Mouse (Mus musculus) limb, embryonic 11.5 days (tissue): ENCODE results near the gene Dld. TPM values are rescaled to one million over a fixed set of nuclear protein-coding genes. Genes with fewer than 3 reads are reported as not detected.

Source experiments
- ATAC-seq: fragments of 200-750 bp; cut with Nextera tagmentation; 2 replicates; pipeline ENCODE4 v1.8.0; 2017; ENCODE audit warnings: low read depth; ENCODE audit not compliant: insufficient number of reproducible peaks, low FRiP score, low TSS enrichment
- DNase-seq: peaks from one replicate; pipeline ENCODE4 v3.0.0-alpha.2; 2015; ENCODE audit warnings: low spot score
- H3K27ac ChIP-seq: fragments of 300-500 bp; sonication (generic); replicated peaks from 2 replicates; pipeline ENCODE4 v1.5.1; 2014; ENCODE audit warnings: low read depth, mild to moderate bottlenecking, low read length
- H3K27me3 ChIP-seq: fragments of 300-500 bp; sonication (generic); 2 replicates; pipeline ENCODE4 v1.6.1; 2014; ENCODE audit warnings: mild to moderate bottlenecking, low read length, mixed read lengths; ENCODE audit not compliant: control insufficient read depth, insufficient read depth
- H3K36me3 ChIP-seq: fragments of 300-500 bp; sonication (generic); 2 replicates; pipeline ENCODE4 v1.6.1; 2014; ENCODE audit warnings: mild to moderate bottlenecking, low read length, moderate library complexity, mixed read lengths; ENCODE audit not compliant: control insufficient read depth, insufficient read depth
- H3K4me1 ChIP-seq: fragments of 300-500 bp; sonication (generic); 2 replicates; pipeline ENCODE4 v1.6.1; 2014; ENCODE audit warnings: low read length, mixed read lengths; ENCODE audit not compliant: control insufficient read depth, insufficient read depth
- H3K4me2 ChIP-seq: fragments of 300-500 bp; sonication (generic); 2 replicates; pipeline ENCODE4 v1.6.1; 2014; ENCODE audit warnings: low read depth, mild to moderate bottlenecking, moderate library complexity; ENCODE audit not compliant: severe bottlenecking
- H3K4me3 ChIP-seq: fragments of 300-500 bp; sonication (generic); 2 replicates; pipeline ENCODE4 v1.5.1; 2014; ENCODE audit warnings: low read depth, low read length
- H3K9ac ChIP-seq: fragments of 300-500 bp; sonication (generic); 2 replicates; pipeline ENCODE4 v1.6.1; 2014; ENCODE audit warnings: mild to moderate bottlenecking, low read length
- H3K9me3 ChIP-seq: fragments of 300-500 bp; sonication (generic); 2 replicates; pipeline ENCODE4 v1.6.1; 2016; ENCODE audit warnings: low read length; ENCODE audit not compliant: control insufficient read depth
- WGBS: fragments of 180-500 bp; shearing (Covaris S2); extraction: QIAGEN DNeasy Blood & Tissue Kit; methylation state at CpG from one replicate; pipeline ENCODE4 v1.1.7; 2014; 5-methylcytosine and 5-hydroxymethylcytosine counted together
- polyA plus RNA-seq: library from polyadenylated mRNA; unstranded; fragments of >200 nt; fragmentation: Nextera tagmentation; extraction: Ambion mirVana; gene quantifications from 2 replicates; pipeline ENCODE4 v1.2.1, GENCODE M21; 2014

Gene Dld
- polyA plus RNA-seq, 1 experiment from 2014 or later, result 176 TPM

- DNase-seq, result no peak
- no peak for ATAC-seq
- Histone ChIP-seq H3K4me1 (no peaks in the 10 kb centered on the region), H3K27ac (no peak overlapping the region), H3K4me2 (no peak overlapping the region), H3K9me3 (no peaks in the 10 kb centered on the region), H3K36me3 (peaks cover 16% of the 10 kb centered on the region), H3K27me3 (no peaks in the 10 kb centered on the region), H3K9ac (no peak overlapping the region), H3K4me3 (no peak overlapping the region)
- WGBS, result 75% methylated on average over 5 of the region's 5 CpGs
Measured at GRCm38 (mm10) chr12:31306075-31306675, 45.1 kb downstream of the Dld start.

DNA sequence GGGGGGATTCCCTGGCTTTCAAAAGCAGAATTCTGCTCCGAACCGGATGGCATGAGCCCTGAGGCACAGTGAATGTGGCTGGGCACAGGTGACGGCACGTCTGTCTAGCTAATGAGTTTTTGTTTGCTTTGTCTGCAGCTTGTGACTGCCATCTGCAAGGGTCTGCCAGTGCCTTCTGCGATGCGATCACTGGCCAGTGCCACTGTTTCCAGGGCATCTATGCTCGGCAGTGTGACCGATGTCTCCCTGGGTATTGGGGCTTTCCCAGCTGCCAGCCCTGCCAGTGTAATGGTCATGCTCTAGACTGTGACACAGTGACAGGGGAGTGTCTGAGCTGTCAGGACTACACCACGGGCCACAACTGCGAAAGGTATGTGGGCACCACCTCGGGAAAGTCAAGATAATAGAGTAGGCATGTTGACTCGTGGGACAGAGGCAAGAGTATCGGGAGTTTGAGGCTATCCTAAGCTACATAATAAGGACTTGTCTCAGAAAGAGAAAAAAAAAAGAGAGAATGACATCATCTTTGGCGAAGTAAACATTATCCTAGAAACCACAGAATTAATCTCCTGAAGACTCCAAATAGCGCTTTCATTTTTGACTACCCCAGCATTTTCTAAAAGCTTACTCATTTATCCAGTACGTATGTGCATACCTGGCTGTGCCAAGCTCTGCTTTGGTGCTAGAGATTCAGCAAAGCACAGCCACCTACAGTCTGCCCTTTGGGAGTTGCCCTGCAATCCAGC is 48.3 kb downstream of the Dld start:
- Histone ChIP-seq H3K27me3 (no peaks in the 10 kb centered on the region), H3K4me3 (no peak overlapping the region), H3K4me2 (no peak overlapping the region), H3K36me3 (peaks cover 22% of the 10 kb centered on the region), H3K9me3 (no peaks in the 10 kb centered on the region), H3K27ac (no peak overlapping the region), H3K4me1 (no peaks in the 10 kb centered on the region), H3K9ac (no peak overlapping the region)
- ATAC-seq (no peak), DNase-seq (no peak)
- 88% methylated on average over 16 of the region's 16 CpGs for WGBS

- H3K27ac ChIP-seq, result no peak overlapping the region
Measured at GRCm38 (mm10) chr12:31302266-31302665, 49.0 kb downstream of the Dld start.

GRCm38 (mm10) chr12:31300276-31300675 is 51.0 kb downstream of the Dld start:
- H3K4me2 ChIP-seq, result no peak overlapping the region
- H3K36me3 ChIP-seq, result peaks cover 20% of the 10 kb centered on the region; the same call in 1 of the 2 replicates
- peaks cover 12% of the 10 kb centered on the region for H3K4me1 ChIP-seq
- H3K4me3 ChIP-seq, result no peak overlapping the region
- H3K9ac ChIP-seq, result no peak overlapping the region
- H3K27me3 ChIP-seq, result no peaks in the 10 kb centered on the region
- ATAC-seq, result no peak
- H3K27ac ChIP-seq, result no peak overlapping the region
- 96% methylated on average over 9 of the region's 9 CpGs for WGBS
- DNase-seq, result no peak
- no peaks in the 10 kb centered on the region for H3K9me3 ChIP-seq

More at GRCm38 (mm10) chr12:31302266-31302665, 49.0 kb downstream of the Dld start:
- Histone ChIP-seq H3K36me3 (peaks cover 20% of the 10 kb centered on the region; the same call in 1 of the 2 replicates), H3K4me2 (no peak overlapping the region), H3K9ac (no peak overlapping the region), H3K9me3 (no peaks in the 10 kb centered on the region), H3K4me1 (no peaks in the 10 kb centered on the region), H3K27me3 (no peaks in the 10 kb centered on the region), H3K4me3 (no peak overlapping the region)
- WGBS, result 42% methylated on average over 5 of the region's 5 CpGs
- ATAC-seq (no peak), DNase-seq (no peak)

- 89% methylated on average over 14 of the region's 14 CpGs for WGBS
- H3K4me1 ChIP-seq, result peaks cover 17% of the 10 kb centered on the region
- H3K4me2 ChIP-seq, result no peak overlapping the region
- H3K4me3 ChIP-seq, result no peak overlapping the region
- H3K9me3 ChIP-seq, result no peaks in the 10 kb centered on the region
- H3K27ac ChIP-seq, result no peak overlapping the region
- H3K36me3 ChIP-seq, result peaks cover 20% of the 10 kb centered on the region; the same call in 1 of the 2 replicates
- ATAC-seq (no peak), DNase-seq (no peak)
- H3K9ac ChIP-seq, result no peak overlapping the region
- H3K27me3 ChIP-seq, result no peaks in the 10 kb centered on the region
Measured at GRCm38 (mm10) chr12:31299676-31300197, 51.5 kb downstream of the Dld start.

DNA sequence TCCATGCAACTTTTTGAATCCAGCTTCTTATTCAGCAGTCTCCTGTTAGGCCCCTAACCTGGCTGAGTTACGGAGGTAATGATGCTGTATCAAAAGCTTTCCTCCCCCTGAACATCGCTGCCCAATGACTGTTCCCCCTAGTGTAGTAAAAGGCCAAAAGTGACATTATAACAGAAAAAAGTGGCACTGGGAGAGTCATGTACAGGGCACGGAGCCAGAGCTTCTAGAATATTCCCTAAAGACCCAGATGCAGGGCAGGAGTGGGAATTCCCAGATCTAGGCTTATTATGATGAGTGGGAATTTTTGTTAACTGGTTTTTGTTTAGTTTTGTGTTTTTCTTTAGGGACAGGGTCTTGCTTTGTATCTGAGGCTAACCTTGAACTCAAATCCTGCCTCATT is 52.1 kb downstream of the Dld start:
- DNase-seq, result no peak
- H3K9ac ChIP-seq, result no peak overlapping the region
- H3K27ac ChIP-seq, result no peak overlapping the region
- no peaks in the 10 kb centered on the region for H3K27me3 ChIP-seq
- no peak overlapping the region for H3K4me3 ChIP-seq
- no peak for ATAC-seq
- WGBS, result 93% methylated on average over 3 of the region's 3 CpGs
- peaks cover 23% of the 10 kb centered on the region for H3K4me1 ChIP-seq
- no peak overlapping the region for H3K4me2 ChIP-seq
- peaks cover 17% of the 10 kb centered on the region; the same call in 1 of the 2 replicates for H3K36me3 ChIP-seq
- no peaks in the 10 kb centered on the region for H3K9me3 ChIP-seq

GRCm38 (mm10) chr12:31298530-31298929 is 52.7 kb downstream of the Dld start:
- ATAC-seq (no peak), DNase-seq (no peak)
- 91% methylated on average over 8 of the region's 8 CpGs for WGBS
- Histone ChIP-seq H3K27ac (no peak overlapping the region), H3K27me3 (no peaks in the 10 kb centered on the region), H3K9ac (no peak overlapping the region), H3K4me1 (peaks cover 23% of the 10 kb centered on the region), H3K4me3 (no peak overlapping the region), H3K4me2 (no peak overlapping the region), H3K36me3 (peaks cover 16% of the 10 kb centered on the region; the same call in 1 of the 2 replicates), H3K9me3 (no peaks in the 10 kb centered on the region)

GRCm38 (mm10) chr12:31298122-31298521 is 53.1 kb downstream of the Dld start:
- no peak overlapping the region for H3K9ac ChIP-seq
- no peak for ATAC-seq

More at GRCm38 (mm10) chr12:31298122-31298521, 53.1 kb downstream of the Dld start:
- H3K4me3 ChIP-seq, result no peak overlapping the region
- H3K27me3 ChIP-seq, result no peaks in the 10 kb centered on the region
- peaks cover 14% of the 10 kb centered on the region; the same call in 1 of the 2 replicates for H3K36me3 ChIP-seq
- DNase-seq, result no peak
- H3K4me2 ChIP-seq, result no peak overlapping the region
- H3K27ac ChIP-seq, result no peak overlapping the region
- 88% methylated on average over 4 of the region's 4 CpGs for WGBS
- no peaks in the 10 kb centered on the region for H3K9me3 ChIP-seq
- H3K4me1 ChIP-seq, result peaks cover 23% of the 10 kb centered on the region
